Mouse (Mus musculus): ENCODE results near the gene Myo19.
"Not testable (repeated sequence)": the region's sequence is repeated elsewhere in the genome, so short reads cannot be mapped to it uniquely, and the experiment has no call there.

Gene Myo19

DNA sequence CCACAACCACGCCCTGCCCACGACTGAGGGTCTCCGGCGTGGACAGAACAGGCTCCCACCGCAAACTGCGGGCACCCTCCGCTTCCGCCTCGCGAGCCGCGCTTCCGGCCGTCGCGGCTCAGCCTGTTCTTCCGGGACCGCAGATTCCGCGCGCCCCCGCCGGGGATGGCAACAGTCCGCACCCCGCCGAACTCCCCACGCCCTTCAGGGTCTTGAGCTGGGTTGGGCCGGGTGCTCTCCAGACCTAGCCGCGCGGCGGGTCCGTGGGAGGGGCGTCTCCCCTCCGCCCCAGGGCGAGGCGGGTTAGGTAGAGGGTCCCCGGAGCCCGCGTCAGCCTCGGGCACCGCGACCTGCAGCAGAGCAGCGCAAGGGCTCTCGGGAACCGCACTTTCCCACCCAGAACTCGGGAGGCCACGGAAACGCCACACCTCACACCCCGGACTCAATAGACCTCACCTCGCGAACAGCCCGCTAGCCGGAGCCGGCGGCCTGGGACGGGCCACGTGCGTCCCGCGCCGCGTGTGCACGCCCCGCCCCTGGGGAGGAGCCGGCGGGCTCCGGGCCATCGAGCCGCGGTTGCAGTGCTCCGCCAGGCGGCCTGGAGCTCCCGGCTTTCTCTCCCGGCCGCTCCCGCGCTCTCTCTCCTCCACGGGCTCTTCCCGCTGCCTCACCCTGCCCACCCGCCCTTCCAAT lies at the start of gene Myo19, which contains the start of gene Pigw:
Gene Myo19, plus strand, starts transcription at position 377 of the 693 bp plus-strand sequence.
Gene Pigw, minus strand, starts transcription at position 514 of the 693 bp plus-strand sequence.
- ATAC-seq (ENCODE audit: low TSS enrichment) = peak; percentile 95

DNA sequence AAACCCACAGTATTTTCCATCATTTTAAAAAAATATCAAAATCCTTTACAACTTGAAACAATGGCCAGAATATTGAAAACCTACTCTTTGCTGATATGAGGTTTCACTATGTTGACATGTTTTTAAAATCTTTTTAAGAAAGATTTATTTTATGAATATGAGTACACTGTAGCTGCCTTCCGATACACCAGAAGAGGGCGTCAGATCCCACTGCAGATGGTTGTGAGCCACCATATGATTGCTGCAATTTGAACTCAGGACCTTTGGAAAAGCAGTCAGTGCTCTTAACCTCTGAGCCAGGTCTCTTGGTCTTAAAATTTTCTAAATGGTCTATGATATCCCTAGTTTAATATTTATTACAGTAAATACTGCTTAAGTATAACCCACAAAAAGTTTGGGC lies 40.6 kb upstream of the Myo19 start:
- ATAC-seq (ENCODE audit: low TSS enrichment) = no peak

DNA sequence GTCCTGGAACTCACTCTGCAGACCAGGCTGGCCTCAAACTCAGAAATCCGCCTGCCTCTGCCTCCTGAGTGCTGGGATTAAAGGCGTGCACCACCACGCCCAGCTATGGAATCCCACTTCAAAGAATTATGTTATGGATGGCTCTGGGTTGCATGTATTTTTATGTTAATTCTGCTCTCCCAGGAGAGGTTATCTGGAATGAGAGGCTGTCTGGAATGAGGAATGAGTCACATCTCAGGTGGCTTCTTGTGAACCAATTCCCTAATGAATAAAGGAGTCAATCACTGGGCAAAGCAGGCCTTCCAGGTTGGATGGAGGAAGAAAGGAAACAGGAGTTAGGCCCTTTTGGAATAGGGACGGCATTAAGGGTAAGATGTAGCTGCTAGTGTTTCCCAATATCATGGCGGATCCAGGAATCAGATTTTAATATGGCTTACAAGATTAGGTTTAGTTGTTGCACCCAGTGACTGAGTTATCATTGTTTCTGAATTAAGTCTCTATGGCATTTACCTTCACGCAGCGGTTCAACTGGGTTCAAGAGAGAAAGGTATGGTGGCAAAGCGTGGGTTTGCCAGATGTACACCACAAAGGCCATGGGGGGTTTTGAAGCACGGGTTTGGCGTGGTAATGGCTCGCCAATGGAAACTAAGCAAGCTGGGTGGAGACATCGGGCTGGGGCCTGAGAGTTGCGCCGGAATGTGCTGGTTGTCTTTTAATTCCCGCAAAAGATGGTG lies 33.0 kb upstream of the Myo19 start:
- no peak for ATAC-seq (ENCODE audit: low TSS enrichment)

DNA sequence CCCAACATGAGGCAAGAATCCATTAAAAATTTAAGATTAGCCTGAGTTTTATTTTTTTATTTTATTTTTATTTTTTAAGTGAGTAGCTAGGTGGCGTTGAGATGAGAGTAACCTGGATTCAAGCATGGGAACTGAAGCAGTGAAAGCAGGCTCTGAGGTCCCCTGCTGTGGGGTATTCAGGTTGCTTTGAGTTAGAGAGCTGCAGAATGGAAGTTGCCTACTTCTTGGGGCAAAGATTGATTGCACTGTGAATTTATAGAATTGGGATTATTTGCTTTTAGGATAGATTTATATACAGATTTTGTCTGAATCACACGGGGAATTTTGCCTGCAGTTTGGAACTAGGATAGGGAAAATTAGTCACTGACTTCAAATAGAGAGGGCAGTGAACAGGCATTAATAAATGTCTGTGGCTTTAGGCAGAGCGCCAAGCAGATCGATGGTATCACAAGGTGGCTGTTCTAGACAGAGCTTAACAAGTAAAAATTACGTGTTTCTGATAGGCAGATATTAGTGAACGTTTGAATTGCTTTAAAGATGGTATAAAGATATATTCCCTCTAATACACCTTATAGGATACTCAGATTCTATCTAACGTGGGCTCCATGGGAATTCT lies 32.4 kb upstream of the Myo19 start:
- no peak for ATAC-seq (ENCODE audit: low TSS enrichment)

DNA sequence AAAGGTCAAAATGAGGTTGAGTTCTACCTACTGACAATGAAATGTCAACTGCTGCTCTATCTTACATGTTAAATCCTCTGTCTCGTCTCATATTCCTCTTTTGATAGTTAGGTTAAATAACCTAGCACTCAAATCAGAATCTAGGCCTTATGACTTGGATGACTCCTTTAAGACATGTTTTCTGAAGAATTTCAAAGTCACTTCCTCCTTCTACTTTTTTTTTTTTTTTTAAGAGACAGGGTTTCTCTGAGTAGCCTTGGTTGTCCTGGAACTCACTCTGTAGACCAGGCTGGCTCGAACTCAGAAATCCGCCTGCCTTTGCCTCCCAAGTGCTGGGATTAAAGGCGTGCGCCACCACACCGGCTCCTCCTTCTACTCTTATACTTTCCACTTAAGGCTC lies 24.7 kb upstream of the Myo19 start:
- no peak for ATAC-seq (ENCODE audit: low TSS enrichment)

DNA sequence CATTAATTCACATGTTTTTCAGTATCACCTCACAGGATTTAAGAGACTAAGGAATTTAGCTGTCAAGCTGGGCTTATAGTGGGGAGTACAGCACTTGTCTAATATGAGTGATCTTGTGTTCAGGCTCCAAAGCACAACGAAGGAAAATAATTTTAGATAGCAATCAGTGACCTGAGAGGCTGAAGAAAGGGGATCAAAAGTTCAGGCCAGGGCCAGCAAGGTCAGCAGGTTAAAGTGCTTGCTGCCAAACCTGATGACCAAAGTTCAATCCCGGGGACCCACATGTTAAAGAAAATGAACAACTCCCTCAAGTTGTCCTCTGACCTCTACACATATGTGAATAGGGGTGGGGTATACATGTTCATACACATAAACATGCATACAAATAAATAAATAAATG lies 14.7 kb upstream of the Myo19 start:
- no peak for ATAC-seq (ENCODE audit: low TSS enrichment)

DNA sequence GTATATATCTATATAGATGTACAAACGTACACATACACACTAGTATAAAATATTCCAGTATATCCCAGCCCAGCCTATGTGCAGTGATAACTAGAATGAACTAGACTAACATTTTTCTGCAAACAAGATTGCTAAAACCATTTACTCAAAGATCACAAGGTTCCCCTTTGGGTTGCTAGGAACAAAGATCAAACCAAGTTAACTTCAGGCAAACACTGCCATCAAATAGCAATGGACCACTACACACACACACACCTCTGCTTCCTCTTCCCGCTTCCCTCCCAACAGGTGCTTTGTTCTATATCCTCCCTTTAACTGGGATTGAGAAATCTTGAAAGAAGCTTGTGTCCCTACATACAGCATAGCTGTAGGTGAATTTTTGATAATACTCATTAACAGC lies 12.4 kb upstream of the Myo19 start:
- ATAC-seq (ENCODE audit: low TSS enrichment) = no peak

DNA sequence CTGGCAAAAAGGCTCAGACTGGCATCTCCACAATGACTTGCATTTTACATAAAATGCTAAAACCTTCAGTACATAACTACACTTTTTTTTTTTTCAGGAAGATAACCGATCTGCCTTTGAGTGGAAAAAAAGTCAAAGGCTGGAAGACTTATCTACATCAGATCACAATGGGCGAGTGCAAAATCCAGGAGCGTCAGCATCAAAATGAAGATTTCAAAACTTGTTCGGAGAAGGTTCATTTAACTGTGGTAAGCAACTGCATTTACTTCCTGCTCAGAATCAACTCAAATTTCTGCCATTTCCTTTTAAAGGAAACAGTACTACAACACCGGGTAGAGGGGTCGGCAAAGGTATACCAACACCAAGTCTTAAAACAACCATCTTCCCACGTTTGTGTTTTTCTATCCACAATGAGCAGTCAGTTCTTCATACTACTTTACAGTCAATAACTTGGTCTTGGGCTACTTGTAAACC lies 11.1 kb upstream of the Myo19 start:
- ATAC-seq (ENCODE audit: low TSS enrichment) = no peak

DNA sequence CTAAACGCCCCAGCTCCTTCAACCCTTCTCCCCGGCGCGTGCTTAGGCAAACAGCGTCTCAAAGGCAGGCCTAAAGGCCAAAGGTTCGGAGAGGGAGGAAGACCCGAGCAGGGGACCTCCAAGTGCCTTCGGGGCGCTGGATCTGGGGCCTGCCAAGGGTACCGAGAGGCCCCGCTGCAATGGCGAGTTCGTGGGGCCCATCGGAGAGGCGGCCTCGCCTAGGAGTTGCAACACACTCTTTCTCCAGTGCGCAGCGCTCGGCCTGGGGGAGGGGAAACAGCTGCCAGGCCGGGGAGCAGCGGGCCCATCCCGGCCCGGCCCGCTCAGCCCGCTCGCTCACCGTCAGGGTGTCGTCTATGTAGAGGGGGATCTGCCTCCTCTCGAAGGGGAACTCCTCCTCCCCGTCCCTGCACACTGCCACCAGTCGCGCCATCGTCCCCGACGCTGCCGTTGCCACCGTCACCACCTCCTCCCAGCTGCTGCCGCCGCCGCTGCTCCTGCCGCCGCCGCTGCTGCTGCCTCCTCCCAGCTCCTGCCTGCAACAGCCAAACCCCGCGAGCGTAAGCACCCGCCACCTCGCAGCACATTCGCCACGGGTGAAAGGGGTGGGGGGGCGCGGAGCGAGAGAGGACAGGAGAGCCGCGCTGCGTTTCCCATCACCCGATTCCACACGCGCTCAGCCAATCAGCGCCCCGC lies 10.3 kb upstream of the Myo19 start:
- peak; percentile 90 for ATAC-seq (ENCODE audit: low TSS enrichment)

DNA sequence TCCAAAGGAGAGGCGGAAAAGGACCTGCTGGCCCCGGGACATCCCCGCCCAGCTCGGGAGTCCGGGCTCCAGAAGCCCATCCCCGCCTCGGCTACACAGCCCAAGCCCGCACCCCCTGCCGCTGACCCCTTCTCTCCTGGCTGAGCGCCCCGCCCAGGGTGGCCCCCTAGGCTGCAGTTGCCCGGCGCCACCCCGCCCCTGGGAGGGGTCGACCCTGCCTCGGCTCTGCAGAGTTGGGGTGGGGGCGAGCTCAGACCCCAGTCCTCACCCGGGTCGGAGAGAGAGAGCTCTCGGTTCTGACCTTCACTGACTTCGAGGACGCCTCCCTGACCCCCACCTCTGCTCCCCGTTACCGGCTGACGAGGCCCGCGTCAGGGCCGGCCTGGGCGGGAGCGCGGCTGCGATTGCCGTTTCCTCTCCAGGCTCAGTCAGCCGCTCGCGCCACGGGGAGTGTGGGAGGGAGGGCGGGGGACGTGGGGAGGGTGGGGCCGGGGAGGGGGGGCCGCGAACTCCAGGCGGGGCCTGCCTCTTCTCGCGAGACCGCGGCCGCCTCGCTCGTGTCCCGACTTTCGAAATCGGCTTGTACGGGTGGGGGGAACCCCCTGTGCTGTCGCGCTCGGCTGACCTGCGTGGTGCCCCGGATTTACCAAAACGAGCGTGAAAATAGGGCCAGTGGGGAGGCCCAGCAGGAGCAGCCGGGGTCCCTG lies 9.5 kb upstream of the Myo19 start, which contains the start of gene Ggnbp2:
Gene Ggnbp2, minus strand, starts transcription at position 481 of the 707 bp plus-strand sequence.
- ATAC-seq (ENCODE audit: low TSS enrichment) = peak; percentile 71

DNA sequence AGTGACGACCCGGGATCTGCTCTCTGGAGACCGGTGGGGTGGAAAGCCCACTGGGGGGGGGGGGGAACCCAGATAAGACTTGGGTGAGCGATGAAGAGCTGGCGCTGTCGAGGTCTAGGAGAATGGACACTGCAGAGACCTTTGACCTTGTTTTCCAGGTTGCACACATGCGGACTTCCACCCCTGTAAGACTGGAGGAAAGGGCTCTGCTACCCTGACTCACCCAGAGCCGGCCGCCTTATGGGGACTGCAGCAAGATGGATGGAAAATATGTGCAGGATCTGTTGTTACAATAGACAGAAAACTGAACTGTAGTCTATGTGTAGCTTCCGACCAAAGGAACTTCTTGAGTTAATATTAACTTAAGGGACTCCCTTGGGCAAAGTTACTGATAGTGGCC lies 8.9 kb upstream of the Myo19 start:
- peak; percentile 24; the same call in 1 of the 2 replicates for ATAC-seq (ENCODE audit: low TSS enrichment)

DNA sequence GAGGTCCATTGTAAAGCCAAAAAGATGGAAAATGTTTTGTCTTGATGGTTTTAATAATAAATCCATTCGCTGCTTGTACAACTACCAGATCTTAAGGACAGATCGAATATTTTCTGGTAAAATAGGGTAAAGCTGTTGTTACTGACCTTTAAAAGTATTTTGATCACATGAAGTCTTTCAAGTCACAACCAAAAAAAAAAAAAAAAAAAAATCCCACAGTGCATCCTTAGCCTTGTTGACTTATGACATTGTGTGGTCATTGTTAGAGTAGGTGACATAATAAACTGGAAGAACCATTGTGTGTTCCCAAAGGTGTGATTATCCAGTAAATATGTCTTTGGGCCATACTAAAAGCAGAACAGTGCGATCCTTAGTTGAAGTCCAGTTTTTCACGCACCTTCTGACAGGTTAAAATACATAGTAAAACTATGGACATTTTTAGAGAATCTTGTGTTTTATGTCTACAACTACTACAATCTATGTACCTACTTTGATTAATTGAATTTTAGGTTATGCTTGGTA lies 8.3 kb upstream of the Myo19 start:
- no peak for ATAC-seq (ENCODE audit: low TSS enrichment)

DNA sequence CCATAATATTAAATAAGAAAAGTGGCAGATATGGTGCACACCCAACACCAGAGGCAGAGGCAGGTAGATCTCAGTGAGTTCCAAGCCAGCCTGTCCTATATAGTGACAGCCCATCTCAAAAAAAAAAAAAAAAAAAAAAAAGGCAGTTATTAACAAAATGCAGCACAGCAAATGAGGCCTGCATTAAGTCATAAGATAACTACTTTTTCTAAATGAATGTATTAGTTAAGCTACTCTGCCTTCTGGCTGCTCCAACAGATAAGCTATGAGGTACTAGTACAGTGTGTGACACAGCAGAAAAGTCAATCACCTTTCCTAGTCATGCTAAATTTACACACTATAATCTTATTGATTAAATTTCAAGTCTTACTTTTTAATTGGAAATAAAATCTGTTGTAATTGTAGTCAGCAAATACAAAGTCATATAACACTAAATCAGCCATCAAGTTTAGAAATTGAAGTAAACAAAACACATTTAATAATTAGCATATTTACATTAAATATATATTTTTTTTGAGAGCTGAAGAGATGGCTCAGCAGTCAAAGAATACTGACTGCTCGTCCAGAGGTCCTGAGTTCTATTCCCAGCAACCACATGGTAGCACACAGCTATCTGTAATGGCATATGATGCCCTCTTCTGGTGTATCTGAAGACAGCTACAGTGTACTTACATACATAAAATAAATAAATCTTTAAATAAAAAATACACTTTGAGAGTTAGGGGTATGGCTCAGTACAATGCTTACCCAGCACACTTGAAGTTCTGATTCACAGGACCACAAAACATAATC lies 6.7 kb upstream of the Myo19 start:
- no peak for ATAC-seq (ENCODE audit: low TSS enrichment)

DNA sequence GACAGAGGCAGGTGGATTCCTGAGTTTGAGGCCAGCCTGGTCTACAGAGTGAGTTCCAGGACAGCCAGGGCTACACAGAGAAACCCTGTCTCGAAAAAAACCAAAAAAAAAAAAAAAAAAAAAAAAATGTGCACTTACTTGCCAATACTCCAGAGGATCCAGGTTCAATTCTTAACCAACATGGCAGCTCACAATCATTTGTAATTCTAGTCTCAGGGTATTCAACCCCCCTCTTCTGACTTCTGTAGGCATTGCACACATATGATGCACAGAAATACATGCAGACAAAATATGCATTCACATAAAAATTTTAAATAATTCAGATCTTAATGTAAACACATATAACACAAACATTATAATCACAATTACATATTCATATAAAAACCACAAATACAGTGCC lies 3.9 kb upstream of the Myo19 start:
- not testable (repeated sequence) for ATAC-seq (ENCODE audit: low TSS enrichment)

DNA sequence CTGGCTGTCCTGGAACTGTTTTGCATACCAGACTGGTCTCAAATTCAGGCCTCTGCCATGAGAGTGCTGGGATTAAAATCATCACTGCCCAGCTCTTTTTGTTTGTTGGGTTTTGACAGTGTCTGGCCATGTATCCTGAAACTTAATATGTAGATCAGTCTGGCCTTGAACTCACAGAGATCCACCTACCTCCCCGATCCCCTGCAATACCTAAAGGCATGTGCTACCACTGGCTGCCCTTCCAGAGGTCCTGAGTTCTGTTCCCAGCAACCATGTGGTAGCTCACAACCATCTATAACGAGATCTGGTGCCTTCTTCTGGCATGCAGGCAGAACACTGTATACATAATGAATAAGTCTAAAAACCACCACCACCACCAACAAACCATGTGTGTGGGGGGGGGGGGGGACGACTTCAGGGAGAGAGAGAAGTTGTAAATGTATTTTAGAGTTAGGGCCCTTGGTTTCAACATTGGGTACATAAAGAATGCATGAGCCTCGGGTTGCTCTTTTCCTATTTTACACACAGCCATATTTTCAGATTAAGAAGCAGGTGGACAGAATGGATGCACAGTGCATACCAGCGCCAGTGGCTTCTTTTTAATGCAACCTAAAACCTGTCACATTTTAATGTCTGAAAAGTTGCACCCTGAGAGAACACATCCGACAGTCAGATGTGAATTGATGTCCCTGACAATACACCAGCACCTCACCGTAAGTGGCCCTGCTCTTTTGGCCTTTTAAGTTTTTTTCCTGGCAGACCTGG lies 759 bp upstream of the Myo19 start:
- ATAC-seq (ENCODE audit: low TSS enrichment) = no peak

DNA sequence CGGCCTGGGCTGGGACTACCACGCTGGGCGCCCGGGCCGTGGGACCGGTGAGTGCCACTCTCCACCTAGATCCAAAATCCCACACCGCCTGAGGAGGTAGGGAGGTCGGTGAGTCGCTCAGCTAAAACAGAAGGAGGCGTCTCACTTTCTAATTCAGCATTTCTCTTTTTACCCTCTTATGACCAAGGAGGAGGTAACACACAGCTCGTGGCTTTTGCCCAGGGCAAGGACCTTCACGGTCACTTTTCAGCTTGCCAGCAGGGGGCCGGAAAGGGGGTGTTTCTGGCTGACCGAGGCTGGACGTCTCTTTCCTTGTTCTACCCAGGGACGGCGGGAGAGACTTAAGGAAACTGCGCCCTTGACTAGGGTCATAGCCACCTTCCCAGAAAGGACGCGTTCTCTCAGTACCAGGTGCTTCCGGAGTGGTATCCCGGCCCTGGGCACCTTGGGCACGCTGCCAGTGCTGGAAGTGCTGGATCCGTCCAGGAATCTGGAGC lies 565 bp downstream of the Myo19 start:
- no peak for ATAC-seq (ENCODE audit: low TSS enrichment)

DNA sequence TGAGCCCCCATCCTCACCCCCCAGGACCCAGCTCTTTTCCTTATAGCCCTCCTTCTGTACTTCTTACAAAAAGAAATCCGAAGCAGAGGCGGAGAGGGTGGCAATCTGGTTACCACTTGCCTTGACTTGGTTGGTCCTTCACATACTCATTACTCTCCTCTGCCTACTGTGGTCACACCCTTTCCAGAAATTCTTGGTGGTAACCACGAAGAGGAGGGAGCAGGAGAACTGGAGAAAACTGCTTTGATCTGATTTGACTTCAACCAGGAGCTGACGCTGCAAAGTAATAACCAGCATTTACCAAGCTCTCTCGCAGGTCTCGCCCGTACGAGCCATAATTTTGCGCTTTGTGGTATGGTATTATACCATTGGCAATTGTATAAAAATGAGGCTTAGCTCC lies 1.0 kb downstream of the Myo19 start:
- no peak for ATAC-seq (ENCODE audit: low TSS enrichment)

DNA sequence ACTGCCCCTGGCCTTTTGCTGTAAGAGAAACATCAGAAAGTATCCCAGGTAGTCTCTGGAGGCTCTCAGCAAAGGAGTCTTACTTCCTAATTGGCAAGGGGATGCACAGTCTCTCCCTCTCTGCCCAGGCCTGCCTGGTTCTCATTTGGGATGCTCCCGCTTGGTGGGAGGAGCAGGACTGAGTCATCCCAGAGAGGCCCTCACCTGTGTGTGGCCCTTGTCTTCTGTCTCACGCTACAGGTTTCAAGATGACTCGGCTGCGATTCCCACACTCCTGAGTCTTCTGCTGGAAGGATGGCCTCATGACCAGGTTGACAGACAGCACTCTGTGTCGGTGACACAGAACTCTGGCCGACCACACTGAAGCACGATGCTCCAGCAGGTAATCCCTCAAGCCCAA lies 2.4 kb downstream of the Myo19 start:
- no peak for ATAC-seq (ENCODE audit: low TSS enrichment)

DNA sequence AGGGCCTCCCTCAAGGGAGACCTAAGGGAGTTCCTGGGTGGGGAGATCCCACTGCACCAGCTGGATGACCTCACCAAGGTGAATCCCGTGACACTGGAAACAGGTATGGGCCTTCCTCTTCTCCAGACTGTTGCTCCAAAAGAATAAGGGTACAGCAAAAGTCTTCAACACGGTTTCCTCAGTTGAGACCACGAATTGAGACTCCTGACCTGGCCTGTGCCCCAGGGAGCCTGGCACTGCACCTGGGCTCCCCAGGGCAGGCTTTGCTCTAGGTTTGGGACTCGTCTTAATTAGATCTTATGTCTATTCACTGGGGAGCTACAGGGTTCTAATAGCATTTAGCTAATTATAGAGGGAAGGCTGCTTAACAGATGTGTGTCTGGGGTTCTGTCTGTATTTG lies 5.3 kb downstream of the Myo19 start:
- no peak for ATAC-seq (ENCODE audit: low TSS enrichment)

Data from frontal cortex, adult (tissue).